Mouse (Mus musculus) heart, adult 2 months (tissue): ENCODE results near the gene Zfp750.

Experiments
- CTCF ChIP-seq: fragments of 200-600 bp; IDR thresholded peaks from 2 replicates; pipeline ENCODE4 v1.8.1; 2022; ENCODE audit warnings: antibody characterized with exemption, mild to moderate bottlenecking, moderate library complexity
- POLR2A ChIP-seq: fragments of 200-500 bp; IDR thresholded peaks from 2 replicates; pipeline ENCODE4 v1.6.1; 2011; ENCODE audit warnings: mild to moderate bottlenecking, low read depth, low read length, control low read depth; ENCODE audit not compliant: insufficient read depth

DNA sequence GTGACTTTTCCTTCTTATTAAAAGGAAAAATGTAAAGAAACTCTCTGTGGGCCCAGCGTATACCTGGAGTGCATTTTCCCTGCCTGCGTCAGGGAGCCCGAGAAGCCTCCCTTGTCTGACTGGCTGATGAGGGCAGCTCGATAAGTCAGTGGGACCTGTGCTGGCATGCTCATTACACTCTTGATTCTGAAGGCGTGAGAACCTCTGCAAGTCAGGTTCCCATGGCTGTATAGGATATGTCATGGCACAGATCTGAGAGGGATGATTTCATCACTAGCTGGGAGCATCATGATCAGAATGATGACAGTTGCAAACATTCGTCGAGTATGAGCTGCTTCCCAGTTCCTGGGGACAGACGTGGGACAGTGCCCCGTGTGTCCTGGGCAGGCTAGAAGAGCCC lies 3.1 kb downstream of the Zfp750 start:
- TF ChIP-seq CTCF (no peak), POLR2A (no peak)
